Mouse (Mus musculus) 3T3-L1 (cell line): ENCODE results near the gene Ephx4.

Experiments used
- DNase-seq: peaks from one replicate; pipeline ENCODE4 v3.0.0-alpha.2; 2015; ENCODE audit warnings: low read depth, low spot score

Ephx4 gene

DNA sequence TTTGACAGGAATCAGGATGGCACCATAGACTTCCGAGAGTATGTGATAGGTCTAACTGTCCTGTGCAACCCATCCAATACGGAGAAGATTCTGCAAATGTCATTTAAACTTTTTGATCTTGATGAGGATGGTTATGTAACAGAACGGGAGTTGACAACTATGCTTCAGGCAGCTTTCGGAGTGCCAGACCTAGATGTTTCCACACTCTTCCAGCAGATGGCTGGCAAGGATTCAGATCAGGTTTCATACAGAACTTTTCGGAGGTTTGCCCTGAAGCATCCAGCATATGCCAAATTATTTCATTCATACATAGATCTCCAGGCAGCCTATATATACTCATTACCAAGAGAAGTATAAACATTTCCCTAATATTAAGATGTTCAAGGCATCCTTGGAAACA is 31.5 kb downstream of the Ephx4 start:
- DNase-seq = no peak

DNA sequence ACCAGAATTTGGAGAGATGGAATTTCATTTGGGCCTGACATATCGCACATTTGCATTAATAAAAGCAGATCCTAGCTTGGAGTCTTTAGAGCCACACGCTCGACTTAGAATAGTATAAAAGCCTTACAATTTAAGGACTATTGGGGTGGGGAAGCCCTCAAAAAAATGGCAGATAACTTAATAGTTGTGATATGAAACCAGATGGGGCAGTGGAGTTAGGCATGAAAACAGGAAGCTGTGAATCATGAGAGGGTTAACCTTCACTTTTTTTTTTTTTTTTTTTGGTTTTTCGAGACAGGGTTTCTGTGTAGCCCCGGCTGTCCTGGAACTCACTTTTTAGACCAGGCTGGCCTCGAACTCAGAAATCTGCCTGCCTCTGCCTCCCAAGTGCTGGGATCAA is 33.6 kb downstream of the Ephx4 start:
- DNase-seq = no peak

DNA sequence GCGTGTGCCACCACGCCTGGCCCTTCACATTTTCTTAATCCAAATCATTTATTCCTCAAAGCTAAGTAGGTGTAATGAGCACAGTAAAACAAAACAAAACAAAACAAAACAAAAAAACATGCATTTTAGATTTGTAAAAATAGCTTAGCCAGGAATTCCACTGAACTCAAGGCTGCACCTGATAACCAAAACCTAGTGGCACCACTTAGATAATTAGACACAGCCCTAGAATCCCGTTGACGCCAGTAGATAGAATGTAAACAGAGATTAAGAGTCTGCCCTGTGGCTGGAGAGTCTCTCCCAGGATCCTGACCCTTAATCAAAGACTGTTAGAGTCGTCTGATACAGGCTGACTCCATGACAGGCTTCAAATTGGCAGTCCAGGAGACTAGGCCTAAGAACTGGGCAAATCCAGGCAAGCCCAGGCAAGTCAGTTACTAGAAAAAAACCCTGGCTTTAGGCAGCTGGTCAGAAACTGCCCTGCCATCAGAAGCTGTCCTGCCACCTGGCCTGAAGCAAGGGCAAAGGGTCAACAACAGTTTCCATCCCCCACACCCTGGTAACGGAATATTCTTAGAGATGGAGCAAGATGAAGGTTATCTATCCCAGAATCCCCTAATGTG is 34.2 kb downstream of the Ephx4 start:
- peak; percentile 40 for DNase-seq

DNA sequence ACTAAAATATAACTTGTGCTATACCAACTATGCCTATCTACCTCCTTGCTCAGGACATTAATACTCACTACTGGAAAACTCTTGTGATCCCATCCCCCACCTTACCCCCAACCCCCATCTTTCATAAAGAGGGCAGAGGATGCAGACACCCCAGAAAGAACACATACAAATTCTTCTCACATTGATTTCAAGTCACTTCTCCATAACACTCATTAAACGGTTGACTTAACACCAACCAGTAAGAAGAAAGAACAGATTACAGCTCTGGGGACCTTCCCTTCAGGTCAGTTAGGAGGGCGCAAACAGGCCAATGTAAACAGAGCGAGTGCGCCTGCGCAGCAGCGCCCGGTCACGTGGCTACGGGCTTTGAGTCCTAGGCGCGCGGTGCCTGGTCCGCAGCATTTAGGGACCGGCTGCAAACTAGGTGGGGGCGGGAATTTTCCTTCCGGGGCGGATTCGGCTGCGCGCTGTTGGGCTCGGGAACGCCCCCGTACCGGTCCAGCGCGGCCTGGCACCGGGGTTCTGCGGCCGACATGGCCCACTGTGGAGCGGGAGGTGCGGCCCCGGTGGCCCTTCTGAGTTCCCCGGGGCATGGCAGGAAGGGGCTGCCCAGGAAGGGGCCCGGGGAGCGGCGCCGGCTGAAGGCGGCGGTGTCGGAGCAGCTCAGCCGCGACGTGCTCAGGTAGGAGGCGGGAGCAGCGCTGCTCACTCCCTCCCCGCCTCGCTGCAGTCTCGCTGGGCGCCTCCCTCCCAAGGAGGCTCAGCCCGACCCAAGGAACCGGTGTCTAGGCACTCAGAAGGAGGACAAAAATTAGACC is 35.1 kb downstream of the Ephx4 start, which contains the start of gene Btbd8:
TSS of gene Btbd8 (plus strand) at position 534 of the 818 bp plus-strand sequence.
- peak; percentile 96 for DNase-seq

DNA sequence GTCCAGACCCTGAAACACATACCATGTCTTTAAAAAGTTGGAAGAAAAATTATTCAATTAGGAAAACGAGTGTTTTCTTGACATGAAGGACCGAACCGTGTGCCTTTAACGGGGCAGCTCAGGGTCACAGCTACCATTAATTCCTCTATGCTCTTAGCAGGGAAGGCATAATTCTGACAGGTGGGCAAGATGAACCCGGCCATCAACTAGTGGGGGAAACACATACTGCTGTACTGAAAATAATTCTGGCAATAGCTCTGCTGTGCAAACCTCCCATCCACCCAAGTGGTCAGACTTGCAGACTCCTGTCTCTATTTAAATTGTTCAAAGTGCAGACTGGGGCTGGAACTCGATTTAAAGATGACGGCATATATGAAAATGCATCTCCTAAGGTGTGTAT is 35.8 kb downstream of the Ephx4 start:
- DNase-seq = peak; percentile 41

DNA sequence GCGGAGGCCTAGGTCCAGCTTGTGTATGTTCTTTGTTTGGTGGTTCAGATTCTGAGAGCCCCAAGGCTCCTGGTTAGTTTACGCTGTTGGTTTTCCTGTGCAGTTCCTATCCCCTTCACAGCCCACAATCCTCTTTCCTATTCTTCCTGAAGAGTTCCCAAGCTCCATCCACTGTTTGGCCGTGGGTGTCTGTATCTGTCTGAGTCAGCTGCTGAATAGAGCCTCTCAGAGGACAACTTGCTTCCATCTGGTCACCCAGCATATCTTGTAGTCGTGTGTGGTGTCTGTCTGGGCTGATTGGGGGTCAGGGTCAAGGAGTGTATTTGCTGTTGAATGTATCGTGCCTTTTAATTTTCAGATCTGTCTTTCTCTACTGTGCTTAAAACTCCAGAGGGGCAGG is 39.3 kb downstream of the Ephx4 start:
- no peak for DNase-seq

DNA sequence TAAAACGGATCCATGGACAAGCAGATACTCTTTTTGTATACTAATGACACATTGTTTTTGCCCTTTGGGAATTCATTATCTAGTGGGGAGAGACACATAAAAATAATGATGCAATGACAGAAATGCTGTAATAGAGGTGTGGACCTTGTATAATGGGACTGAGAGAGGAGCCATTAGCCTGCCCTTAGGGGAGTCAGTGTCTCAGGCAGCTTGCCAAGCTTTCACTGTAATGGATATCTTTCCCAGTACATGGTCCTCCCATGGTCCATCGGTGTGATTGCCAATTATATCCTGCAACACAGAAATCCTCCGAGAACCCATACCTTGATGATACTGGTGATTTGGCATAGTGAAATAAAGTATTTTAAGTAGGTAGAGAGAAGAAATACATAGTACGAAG is 41.7 kb downstream of the Ephx4 start:
- no peak for DNase-seq

DNA sequence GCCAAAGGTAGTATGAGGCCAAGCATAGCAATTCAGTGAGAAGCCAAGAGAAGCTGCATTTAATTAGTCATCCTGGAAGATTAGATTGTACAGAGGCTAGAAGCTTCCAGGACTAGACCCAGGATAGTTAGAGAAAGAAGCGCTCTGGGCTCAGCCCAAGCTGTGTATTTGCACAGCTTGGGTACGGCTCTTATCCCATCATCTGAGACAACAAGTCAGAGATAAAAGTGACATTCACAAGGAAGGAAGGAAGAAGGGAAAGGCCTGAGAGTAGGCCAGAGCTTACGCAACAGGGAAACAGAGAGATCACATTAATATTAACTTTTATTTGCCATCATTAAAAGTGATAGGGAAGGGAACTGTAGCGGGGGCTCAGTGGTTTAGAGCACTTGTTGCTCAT is 45.4 kb downstream of the Ephx4 start:
- DNase-seq = no peak

DNA sequence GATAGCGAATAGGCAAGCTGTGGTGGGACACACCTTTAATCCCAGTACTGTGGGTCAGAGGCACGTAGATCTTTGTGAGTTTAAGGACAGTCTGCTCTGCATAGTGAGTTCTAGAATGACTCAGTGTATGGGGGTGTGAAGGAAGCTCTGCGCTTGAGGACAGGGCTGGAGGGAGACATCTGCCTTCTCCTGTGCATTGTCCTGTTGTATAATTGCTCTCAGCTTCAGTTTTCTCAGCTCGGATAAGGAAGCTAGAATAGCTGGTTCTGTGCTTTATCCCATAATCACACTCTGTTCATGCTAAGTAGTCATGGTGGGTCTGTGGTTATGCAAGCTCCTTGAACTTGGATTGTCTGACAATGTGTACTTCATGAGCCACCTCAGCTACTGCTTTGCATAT is 46.2 kb downstream of the Ephx4 start:
- no peak for DNase-seq

DNA sequence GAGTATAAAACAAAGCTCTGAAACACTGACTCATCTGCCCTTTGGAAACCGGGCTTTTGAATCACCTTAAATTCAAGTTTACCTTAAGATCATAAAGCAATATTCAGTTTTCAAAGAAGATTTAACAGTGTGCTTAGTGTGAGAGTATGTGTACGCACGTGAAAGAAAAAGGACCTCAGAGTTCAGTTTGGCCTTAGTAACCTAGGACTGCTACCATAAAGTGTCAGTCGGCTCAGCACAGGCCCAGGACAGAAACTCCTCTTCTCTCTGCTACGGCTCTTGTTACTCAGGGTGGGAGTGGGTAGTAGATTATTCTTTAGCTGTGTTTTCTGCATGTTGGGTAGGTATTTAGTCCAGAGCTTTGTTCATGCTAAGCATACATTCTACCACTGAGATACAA is 47.1 kb downstream of the Ephx4 start:
- DNase-seq = no peak

DNA sequence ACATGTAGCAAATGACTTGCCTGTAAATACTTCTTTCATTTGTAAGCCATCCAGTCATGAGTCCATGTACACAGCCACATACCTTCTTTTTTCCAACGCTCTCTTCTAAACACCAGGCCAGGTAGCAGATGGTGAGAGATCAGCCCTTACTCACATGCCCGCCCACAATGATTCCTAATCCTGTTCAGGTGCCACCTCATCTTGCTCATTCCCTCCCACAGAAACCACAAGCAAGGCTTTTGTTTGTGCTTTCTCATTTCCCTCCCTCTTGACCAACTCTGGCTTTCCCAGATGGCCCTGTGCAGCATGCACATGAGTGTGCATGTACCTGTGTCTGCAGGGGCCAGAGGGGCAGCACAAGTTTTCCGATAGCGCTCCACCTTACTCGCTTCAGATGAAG is 47.8 kb downstream of the Ephx4 start:
- no peak for DNase-seq

DNA sequence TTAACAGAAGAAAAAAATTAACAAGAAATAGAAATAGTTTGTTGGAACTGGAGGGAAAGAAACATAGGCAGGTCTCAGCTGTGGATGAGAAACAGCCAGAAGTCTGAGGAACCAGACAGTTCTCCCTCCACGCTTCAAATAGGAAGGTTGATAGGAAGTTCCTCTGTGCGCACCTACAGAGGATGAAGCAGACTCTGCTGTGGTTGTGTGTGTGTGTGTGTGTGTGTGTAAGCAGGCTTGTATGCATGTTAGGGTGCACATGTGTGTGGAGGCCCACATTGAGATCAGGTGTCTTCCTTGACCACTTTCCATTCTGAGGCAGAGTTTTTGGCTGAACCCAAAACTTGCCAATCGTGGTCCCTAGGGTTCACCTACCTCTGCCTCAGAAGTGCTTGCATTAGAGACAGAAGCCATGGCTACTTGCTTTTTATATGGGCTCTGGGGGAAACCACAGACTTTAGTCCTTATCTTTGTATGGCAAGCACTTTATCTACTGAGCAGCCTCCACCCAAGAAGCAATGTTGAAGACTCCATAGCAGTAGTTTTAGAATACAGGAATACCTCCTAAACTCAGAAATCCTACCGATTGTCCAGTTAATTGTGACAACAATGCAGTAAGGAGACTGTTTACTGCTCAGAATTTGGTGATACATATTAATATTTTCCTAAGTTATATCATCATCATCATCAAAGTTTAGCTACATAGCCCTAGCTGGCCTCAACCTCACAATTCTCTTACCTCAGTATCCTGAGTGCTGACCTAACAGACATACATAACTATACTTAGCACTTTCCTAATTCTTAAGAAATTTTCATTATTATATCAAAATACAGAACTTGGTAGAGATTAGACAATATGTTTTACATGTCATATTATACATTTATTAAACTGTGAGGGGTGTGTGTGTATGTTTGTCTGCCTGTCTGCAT is 59.9 kb downstream of the Ephx4 start:
- DNase-seq = no peak

DNA sequence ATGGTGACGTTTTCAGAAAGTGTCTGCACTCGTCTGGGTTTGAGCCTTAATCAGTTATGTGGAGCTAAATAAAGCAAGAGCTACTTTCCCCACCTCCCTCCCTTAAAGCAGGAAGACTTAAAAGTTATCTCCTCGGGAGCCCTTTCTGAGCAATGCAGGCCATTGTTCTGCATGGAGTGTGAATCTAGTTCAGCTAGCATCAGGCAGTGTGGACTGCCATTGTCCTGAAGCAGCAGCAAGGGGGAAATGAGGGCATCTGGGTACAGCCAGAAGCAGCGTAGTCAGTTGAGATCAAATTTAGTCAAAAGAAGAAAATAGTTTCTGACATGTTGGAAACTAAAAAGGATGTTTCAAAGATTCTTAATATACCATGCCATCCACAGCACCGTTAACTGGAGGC is 64.0 kb downstream of the Ephx4 start:
- no peak for DNase-seq

DNA sequence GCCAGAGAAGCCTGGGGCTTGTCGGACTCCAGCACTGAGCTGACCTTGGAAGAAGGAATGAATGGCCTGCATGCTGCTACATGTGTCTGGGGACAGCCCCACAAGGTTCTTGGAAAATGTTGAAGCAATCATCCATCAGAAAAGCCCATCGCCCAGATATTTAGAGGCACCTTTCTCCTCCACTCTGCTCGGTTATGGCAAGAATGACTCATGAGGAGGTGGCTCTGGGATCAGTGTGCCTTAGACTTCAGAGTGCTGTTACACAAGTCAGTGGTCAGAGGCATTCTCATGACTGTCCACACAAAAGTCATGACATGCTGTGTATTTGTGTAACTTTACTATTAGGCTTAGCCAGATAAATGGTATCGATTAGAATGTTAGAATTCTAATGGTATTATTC is 64.6 kb downstream of the Ephx4 start:
- DNase-seq = peak; percentile 53

DNA sequence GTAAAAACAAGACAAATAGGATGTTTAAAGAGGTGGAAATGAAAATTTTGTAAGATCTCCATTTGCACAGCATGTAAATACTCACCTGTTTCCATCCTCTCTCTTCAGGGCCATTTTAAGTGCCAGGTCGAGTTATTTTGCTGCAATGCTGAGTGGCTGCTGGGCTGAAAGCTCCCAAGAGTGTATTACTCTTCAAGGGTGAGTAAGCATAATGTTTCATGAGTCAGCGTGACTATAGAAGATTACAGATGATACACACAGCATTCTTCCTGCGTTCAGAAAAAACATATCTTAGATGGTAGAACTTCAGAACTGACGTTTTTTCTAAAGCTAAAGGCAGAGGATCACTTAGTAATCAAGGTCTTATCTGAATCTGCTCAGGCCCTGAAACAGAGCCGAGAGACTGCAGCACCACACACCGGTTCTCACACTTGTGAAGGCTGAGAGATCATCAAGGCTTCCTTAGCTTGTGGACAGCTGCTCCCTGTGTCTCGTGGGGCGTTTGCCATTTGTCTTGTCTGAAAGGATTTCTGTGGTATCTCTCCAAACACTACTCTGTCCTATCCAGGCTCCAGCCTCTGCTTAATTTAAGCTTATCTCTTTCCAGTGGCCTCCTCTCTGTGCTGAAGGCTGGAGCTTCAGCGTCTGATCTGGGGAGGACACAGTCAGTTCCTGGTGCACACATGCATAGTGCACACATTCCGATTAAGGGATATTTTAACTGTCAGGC is 68.2 kb downstream of the Ephx4 start:
- peak; percentile 70 for DNase-seq
